Mouse (Mus musculus) inflammation-experienced regulatory T-cells, adult 16 weeks (primary cell): ENCODE data around the gene H2al2c. TPM values are rescaled to one million over a fixed set of nuclear protein-coding genes. Genes with fewer than 3 reads are reported as not detected.

ENCODE experiments used
- polyA plus RNA-seq: library from polyadenylated mRNA; unstranded; fragments of 100-300 nt; shearing (Covaris generic); gene quantifications from one replicate; pipeline ENCODE4 v1.2.1, GENCODE M21; 2017

Gene H2al2c
- not detected for polyA plus RNA-seq

DNA sequence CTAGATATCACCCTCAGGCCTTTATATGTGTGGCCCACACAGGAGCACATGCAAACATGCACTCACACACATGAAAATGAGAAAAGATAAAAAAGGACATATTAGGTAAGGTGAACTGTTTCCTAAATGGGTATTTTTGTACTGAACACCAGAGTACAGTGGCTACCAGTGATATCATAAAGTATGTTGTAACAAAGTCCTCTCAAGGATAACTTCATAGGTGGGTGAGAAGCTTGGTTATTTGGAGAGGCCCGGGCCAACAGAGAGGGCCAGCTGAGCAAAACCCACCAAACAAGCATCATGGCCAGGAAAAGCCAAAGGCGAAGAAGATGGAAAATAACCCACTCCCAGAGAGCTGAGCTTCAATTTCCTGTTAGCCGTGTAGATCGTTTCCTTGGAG lies at the start of gene H2al2c:
H2al2c (plus strand) TSS at position 301 of the 400 bp plus-strand sequence.

Other genes starting within 250 kb of the H2al2c start
- not detected for gene Sry, start 64.6 kb downstream of the H2al2c start, polyA plus RNA-seq
- not detected for gene H2al2b, start 121.6 kb downstream of the H2al2c start, polyA plus RNA-seq
- not detected for gene Gm4064, start 197.1 kb downstream of the H2al2c start, polyA plus RNA-seq
- not detected for gene Rbmy, start 231.6 kb downstream of the H2al2c start, polyA plus RNA-seq
- not detected for gene Gm10256, start 231.6 kb downstream of the H2al2c start, polyA plus RNA-seq